Mouse (Mus musculus): Measurements from ENCODE around the gene Ccser1. TPM values are rescaled to one million over a fixed set of nuclear protein-coding genes. Genes with fewer than 3 reads are reported as not detected.
A peak's percentile ranks its signal among the peaks of the same experiment; 100 is the strongest.

The Ccser1 gene
- polyA plus RNA-seq (2015; fragmentation: Nextera tagmentation; extraction: Ambion mirVana) = 4.5 and 5.4 TPM in 2 replicates

DNA sequence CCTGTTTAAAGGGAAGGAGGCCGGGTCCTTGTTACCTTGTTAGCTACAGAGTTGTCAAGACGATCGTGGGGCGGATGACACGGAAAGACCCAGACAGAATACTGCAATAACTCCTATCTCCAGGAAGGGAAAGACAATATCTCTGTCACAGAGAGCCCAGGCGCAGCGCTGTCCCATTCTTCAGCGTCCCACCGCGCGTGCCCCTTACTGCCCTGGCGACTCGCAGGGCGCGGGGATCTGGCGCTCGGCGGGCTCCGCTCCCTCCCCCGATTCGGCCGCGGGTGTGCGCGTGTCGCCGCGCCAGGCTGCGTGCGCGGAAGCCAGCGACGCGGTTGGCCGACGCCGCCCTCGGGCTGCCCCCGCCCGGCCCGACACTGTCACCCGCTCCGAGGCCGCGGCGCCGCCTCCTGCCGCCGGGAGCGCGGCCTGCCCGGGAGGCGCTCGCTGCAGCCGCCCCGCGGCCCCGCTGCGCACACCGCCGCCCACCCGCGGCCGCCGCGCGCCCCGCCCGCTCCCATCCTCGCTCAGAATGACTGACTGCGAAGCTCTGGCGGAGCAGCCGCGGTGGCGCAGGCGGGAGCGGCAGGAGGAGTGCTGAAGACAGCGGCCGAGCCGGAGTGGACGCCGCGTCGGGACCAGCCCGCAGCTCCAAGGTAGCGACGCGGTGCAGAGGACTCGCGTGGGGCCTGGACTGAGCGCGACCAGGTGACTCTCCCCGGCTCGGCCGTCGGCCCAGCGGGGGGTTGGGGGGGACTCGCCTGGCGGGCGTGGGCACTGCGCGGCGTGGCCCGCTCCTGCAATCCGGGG lies at the start of gene Ccser1:
Ccser1 (plus strand) TSS at position 376 of the 807 bp plus-strand sequence.
- Histone ChIP-seq H3K4me2 (ENCODE audit: low read depth, low read length) (peak within 1 kb of the TSS; percentile 94), H3K36me3 (ENCODE audit: control insufficient read depth, insufficient read depth, low read length) (no peaks in the 10 kb centered on the region), H3K9ac (ENCODE audit: low read length) (peak within 1 kb of the TSS; percentile 83), H3K9me3 (replicated peaks; ENCODE audit: control insufficient read depth, low read length) (no peaks in the 10 kb centered on the region), H3K4me3 (replicated peaks; ENCODE audit: low read length) (peak within 1 kb of the TSS; percentile 80), H3K27ac (ENCODE audit: low read length) (peak within 1 kb of the TSS; percentile 67), H3K4me1 (ENCODE audit: control insufficient read depth, insufficient read depth, low read length) (0 out of 2 replicates have a peak, but pooled peaks cover 5% of the 10 kb centered on the region), H3K27me3 (ENCODE audit: control insufficient read depth, insufficient read depth, low read length) (no peaks in the 10 kb centered on the region)
- peak; percentile 91 for ATAC-seq (ENCODE audit: insufficient read depth, low FRiP score)
- under 1% methylated on average over 83 of the region's 105 CpGs for WGBS

- H3K27ac ChIP-seq (ENCODE audit: low read length) = no peak overlapping the region
- no peak for ATAC-seq (ENCODE audit: insufficient read depth, low FRiP score)
- WGBS = 89% methylated on average over 2 of the region's 2 CpGs
- H3K36me3 ChIP-seq (ENCODE audit: control insufficient read depth, insufficient read depth, low read length) = no peaks in the 10 kb centered on the region
- no peak overlapping the region for H3K4me3 ChIP-seq (replicated peaks; ENCODE audit: low read length)
- no peaks in the 10 kb centered on the region for H3K9me3 ChIP-seq (replicated peaks; ENCODE audit: control insufficient read depth, low read length)
- no peak overlapping the region for H3K4me2 ChIP-seq (ENCODE audit: low read depth, low read length)
- H3K9ac ChIP-seq (ENCODE audit: low read length) = no peak overlapping the region
- no peaks in the 10 kb centered on the region for H3K27me3 ChIP-seq (ENCODE audit: control insufficient read depth, insufficient read depth, low read length)
- no peaks in the 10 kb centered on the region for H3K4me1 ChIP-seq (ENCODE audit: control insufficient read depth, insufficient read depth, low read length)
These were observed 43.7 kb upstream of the Ccser1 start for GRCm38 (mm10) chr6:61136436-61136835.

- 45% methylated on average over 1 of the region's 1 CpGs for WGBS
- Histone ChIP-seq H3K9me3 (replicated peaks; ENCODE audit: control insufficient read depth, low read length) (no peaks in the 10 kb centered on the region), H3K27ac (ENCODE audit: low read length) (no peak overlapping the region), H3K4me1 (ENCODE audit: control insufficient read depth, insufficient read depth, low read length) (no peaks in the 10 kb centered on the region), H3K27me3 (ENCODE audit: control insufficient read depth, insufficient read depth, low read length) (no peaks in the 10 kb centered on the region), H3K4me2 (ENCODE audit: low read depth, low read length) (no peak overlapping the region), H3K9ac (ENCODE audit: low read length) (no peak overlapping the region), H3K4me3 (replicated peaks; ENCODE audit: low read length) (no peak overlapping the region), H3K36me3 (ENCODE audit: control insufficient read depth, insufficient read depth, low read length) (no peaks in the 10 kb centered on the region)
- no peak for ATAC-seq (ENCODE audit: insufficient read depth, low FRiP score)
These were observed 37.1 kb upstream of the Ccser1 start for GRCm38 (mm10) chr6:61143031-61143430.

GRCm38 (mm10) chr6:61152924-61153323 lies 27.2 kb upstream of the Ccser1 start:
- H3K4me1 ChIP-seq (ENCODE audit: control insufficient read depth, insufficient read depth, low read length) = 0 out of 2 replicates have a peak, but pooled peaks cover 2% of the 10 kb centered on the region
- H3K9me3 ChIP-seq (replicated peaks; ENCODE audit: control insufficient read depth, low read length) = no peaks in the 10 kb centered on the region
- no peak overlapping the region for H3K4me3 ChIP-seq (replicated peaks; ENCODE audit: low read length)
- no peak overlapping the region for H3K9ac ChIP-seq (ENCODE audit: low read length)
- no peak for ATAC-seq (ENCODE audit: insufficient read depth, low FRiP score)
- no peak overlapping the region for H3K4me2 ChIP-seq (ENCODE audit: low read depth, low read length)
- WGBS = 39% methylated on average over 3 of the region's 3 CpGs
- no peaks in the 10 kb centered on the region for H3K36me3 ChIP-seq (ENCODE audit: control insufficient read depth, insufficient read depth, low read length)
- H3K27me3 ChIP-seq (ENCODE audit: control insufficient read depth, insufficient read depth, low read length) = no peaks in the 10 kb centered on the region
- H3K27ac ChIP-seq (ENCODE audit: low read length) = no peak overlapping the region

DNA sequence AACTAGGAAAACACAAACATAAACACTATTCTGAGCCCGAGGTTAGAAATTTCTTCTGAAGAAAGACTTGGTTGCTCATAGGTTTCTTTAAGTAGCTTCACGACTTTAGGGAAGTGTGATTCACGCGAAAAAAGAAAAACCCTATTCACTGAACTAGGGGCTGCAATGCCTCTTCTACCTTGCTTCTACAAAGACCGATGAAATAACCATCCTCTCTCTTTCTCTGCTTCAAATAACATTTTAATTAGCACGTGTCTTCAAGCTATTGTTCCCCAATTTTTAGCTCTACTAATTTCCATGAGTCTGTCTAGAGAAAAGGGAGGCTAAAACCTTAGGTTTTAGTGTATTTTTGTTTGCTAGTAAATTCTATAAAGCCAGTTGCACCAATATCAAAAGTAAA lies 25.5 kb upstream of the Ccser1 start:
- H3K9ac ChIP-seq (ENCODE audit: low read length) = no peak overlapping the region
- no peak overlapping the region for H3K4me2 ChIP-seq (ENCODE audit: low read depth, low read length)
- no peak for ATAC-seq (ENCODE audit: insufficient read depth, low FRiP score)
- no peaks in the 10 kb centered on the region for H3K9me3 ChIP-seq (replicated peaks; ENCODE audit: control insufficient read depth, low read length)
- H3K27ac ChIP-seq (ENCODE audit: low read length) = no peak overlapping the region
- H3K36me3 ChIP-seq (ENCODE audit: control insufficient read depth, insufficient read depth, low read length) = no peaks in the 10 kb centered on the region
- H3K4me3 ChIP-seq (replicated peaks; ENCODE audit: low read length) = no peak overlapping the region
- no peaks in the 10 kb centered on the region for H3K27me3 ChIP-seq (ENCODE audit: control insufficient read depth, insufficient read depth, low read length)
- 67% methylated on average over 6 of the region's 6 CpGs for WGBS
- H3K4me1 ChIP-seq (ENCODE audit: control insufficient read depth, insufficient read depth, low read length) = 0 out of 2 replicates have a peak, but pooled peaks cover 2% of the 10 kb centered on the region

DNA sequence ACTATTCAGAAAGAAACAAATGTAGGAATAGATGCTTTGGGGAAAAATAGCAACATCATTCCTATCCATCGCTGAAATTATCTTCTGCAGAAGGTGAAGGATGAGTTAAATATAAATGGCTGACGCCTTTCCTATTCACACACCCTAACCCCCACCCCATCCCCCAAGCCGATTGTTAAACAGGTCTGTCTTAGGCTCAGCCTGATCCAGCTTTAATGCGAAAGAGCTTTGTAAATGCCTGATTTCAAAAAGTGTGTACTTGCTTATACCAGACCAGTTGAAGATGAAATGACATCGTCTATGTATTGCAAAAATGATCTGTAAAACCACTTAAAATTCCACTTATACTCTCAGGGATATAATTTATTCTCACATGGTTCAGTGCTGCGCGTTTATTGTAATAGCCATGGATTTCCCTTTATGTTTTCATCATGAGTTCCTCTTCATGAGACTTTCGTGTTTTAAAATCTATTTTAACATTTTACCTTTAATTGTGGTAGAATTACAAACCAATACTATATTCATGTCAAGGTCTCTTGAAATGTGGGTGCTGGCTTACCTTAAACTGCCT lies 25.0 kb upstream of the Ccser1 start:
- Histone ChIP-seq H3K4me2 (ENCODE audit: low read depth, low read length) (no peak overlapping the region), H3K9ac (ENCODE audit: low read length) (no peak overlapping the region), H3K4me3 (replicated peaks; ENCODE audit: low read length) (no peak overlapping the region), H3K36me3 (ENCODE audit: control insufficient read depth, insufficient read depth, low read length) (no peaks in the 10 kb centered on the region), H3K27me3 (ENCODE audit: control insufficient read depth, insufficient read depth, low read length) (no peaks in the 10 kb centered on the region), H3K27ac (ENCODE audit: low read length) (no peak overlapping the region), H3K4me1 (ENCODE audit: control insufficient read depth, insufficient read depth, low read length) (0 out of 2 replicates have a peak, but pooled peaks cover 2% of the 10 kb centered on the region), H3K9me3 (replicated peaks; ENCODE audit: control insufficient read depth, low read length) (no peaks in the 10 kb centered on the region)
- ATAC-seq (ENCODE audit: insufficient read depth, low FRiP score) = no peak
- 62% methylated on average over 8 of the region's 8 CpGs for WGBS

DNA sequence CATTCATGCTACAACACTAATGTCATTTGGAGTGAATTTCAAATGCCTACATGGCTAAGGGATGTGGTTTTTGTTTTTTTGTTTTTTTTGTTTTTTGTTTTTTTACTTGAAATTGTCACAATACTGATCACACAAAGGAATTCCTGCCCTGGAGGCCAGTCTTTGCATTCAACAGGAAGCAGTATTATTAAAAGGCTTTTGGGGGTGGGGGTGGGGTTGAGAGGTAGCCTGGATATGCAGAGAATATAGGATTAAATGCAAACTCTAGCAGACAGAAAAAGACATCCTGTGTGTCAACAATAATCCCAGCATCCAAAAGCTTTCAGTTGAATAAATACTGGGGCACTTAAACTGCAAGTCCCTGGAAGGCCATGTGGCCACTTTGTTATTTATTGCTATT lies 24.4 kb upstream of the Ccser1 start:
- ATAC-seq (ENCODE audit: insufficient read depth, low FRiP score) = no peak
- no peak overlapping the region for H3K27ac ChIP-seq (ENCODE audit: low read length)
- H3K27me3 ChIP-seq (ENCODE audit: control insufficient read depth, insufficient read depth, low read length) = no peaks in the 10 kb centered on the region
- 0 out of 2 replicates have a peak, but pooled peaks cover 2% of the 10 kb centered on the region for H3K4me1 ChIP-seq (ENCODE audit: control insufficient read depth, insufficient read depth, low read length)
- H3K4me2 ChIP-seq (ENCODE audit: low read depth, low read length) = no peak overlapping the region
- no peak overlapping the region for H3K9ac ChIP-seq (ENCODE audit: low read length)
- no peaks in the 10 kb centered on the region for H3K9me3 ChIP-seq (replicated peaks; ENCODE audit: control insufficient read depth, low read length)
- no peaks in the 10 kb centered on the region for H3K36me3 ChIP-seq (ENCODE audit: control insufficient read depth, insufficient read depth, low read length)
- no peak overlapping the region for H3K4me3 ChIP-seq (replicated peaks; ENCODE audit: low read length)

DNA sequence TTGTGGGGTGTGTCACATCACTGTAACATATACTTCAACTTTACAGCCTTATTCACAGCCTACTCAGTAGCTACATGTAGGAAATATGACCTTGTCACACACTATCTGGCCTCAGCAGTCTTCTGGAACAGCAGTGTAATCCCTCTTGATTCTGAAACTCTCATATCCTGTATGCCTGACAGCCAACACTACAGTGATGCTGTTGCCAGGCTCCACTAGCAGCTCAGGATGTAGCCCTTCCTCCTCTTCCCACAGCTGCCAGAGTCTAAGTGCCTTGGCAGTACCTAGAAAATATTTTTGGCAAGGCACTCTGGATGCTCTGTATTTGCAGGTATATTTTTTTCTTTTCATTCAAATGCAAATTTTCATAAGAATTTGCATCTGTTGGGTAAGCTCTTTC lies 18.0 kb upstream of the Ccser1 start:
- Histone ChIP-seq H3K4me3 (replicated peaks; ENCODE audit: low read length) (no peak overlapping the region), H3K4me1 (ENCODE audit: control insufficient read depth, insufficient read depth, low read length) (no peaks in the 10 kb centered on the region), H3K27ac (ENCODE audit: low read length) (no peak overlapping the region), H3K27me3 (ENCODE audit: control insufficient read depth, insufficient read depth, low read length) (no peaks in the 10 kb centered on the region), H3K36me3 (ENCODE audit: control insufficient read depth, insufficient read depth, low read length) (no peaks in the 10 kb centered on the region), H3K9me3 (replicated peaks; ENCODE audit: control insufficient read depth, low read length) (no peaks in the 10 kb centered on the region), H3K4me2 (ENCODE audit: low read depth, low read length) (no peak overlapping the region), H3K9ac (ENCODE audit: low read length) (no peak overlapping the region)
- ATAC-seq (ENCODE audit: insufficient read depth, low FRiP score) = no peak

- WGBS = 74% methylated on average over 1 of the region's 1 CpGs
- Histone ChIP-seq H3K27ac (ENCODE audit: low read length) (no peak overlapping the region), H3K36me3 (ENCODE audit: control insufficient read depth, insufficient read depth, low read length) (no peaks in the 10 kb centered on the region), H3K4me3 (replicated peaks; ENCODE audit: low read length) (no peak overlapping the region), H3K9me3 (replicated peaks; ENCODE audit: control insufficient read depth, low read length) (no peaks in the 10 kb centered on the region), H3K4me2 (ENCODE audit: low read depth, low read length) (no peak overlapping the region), H3K9ac (ENCODE audit: low read length) (no peak overlapping the region), H3K4me1 (ENCODE audit: control insufficient read depth, insufficient read depth, low read length) (no peaks in the 10 kb centered on the region), H3K27me3 (ENCODE audit: control insufficient read depth, insufficient read depth, low read length) (no peaks in the 10 kb centered on the region)
- no peak for ATAC-seq (ENCODE audit: insufficient read depth, low FRiP score)
These were observed 13.2 kb upstream of the Ccser1 start for GRCm38 (mm10) chr6:61166891-61167290.

Data from stomach, embryonic 16.5 days (tissue).